Mouse (Mus musculus): Measurements from ENCODE around the gene Epm2aip1. TPM values are rescaled to one million over a fixed set of nuclear protein-coding genes. Genes with fewer than 3 reads are reported as not detected.

The Epm2aip1 gene
- polyA plus RNA-seq, 1 experiment from 2014 or later: 31.4 TPM

- Histone ChIP-seq H3K9me3 (ENCODE audit: control insufficient read depth, low read length) (no peaks in the 10 kb centered on the region), H3K27ac (replicated peaks in 1 of 2; ENCODE audit: control insufficient read depth in 1 of 2, insufficient read depth in 1 of 2, low read depth in 2 of 2, low read length in 2 of 2) (peak overlapping the region; percentile 93 to 96), H3K9ac (ENCODE audit: low read length) (peak overlapping the region; percentile 76), H3K4me2 (ENCODE audit: low read length) (peak overlapping the region; percentile 70), H3K4me3 (ENCODE audit: control insufficient read depth in 1 of 2, insufficient read depth in 1 of 2, low read depth in 1 of 2, low read length in 2 of 2) (peak overlapping the region; percentile 87 to 99), H3K36me3 (ENCODE audit: control insufficient read depth, insufficient read depth, low read length) (peaks cover 39% of the 10 kb centered on the region), H3K4me1 (ENCODE audit: control insufficient read depth in 2 of 2, insufficient read depth in 2 of 2, low read length in 2 of 2) (peaks cover 5 to 44% of the 10 kb centered on the region in 2 experiments), H3K27me3 (ENCODE audit: control insufficient read depth, insufficient read depth, low read length) (no peaks in the 10 kb centered on the region)
- ATAC-seq (ENCODE audit: insufficient number of reproducible peaks, insufficient read depth, low FRiP score, low read depth): peak; percentile 54
- under 1% methylated on average over 32 of the region's 32 CpGs for WGBS
Measured at GRCm38 (mm10) chr9:111271056-111271433, 684 bp upstream of the Epm2aip1 start.

- Histone ChIP-seq H3K4me3 (ENCODE audit: control insufficient read depth in 1 of 2, insufficient read depth in 1 of 2, low read depth in 1 of 2, low read length in 2 of 2) (peak overlapping the region; percentile 87 to 95), H3K9ac (ENCODE audit: low read length) (peak overlapping the region; percentile 97), H3K36me3 (ENCODE audit: control insufficient read depth, insufficient read depth, low read length) (peaks cover 39% of the 10 kb centered on the region), H3K27me3 (ENCODE audit: control insufficient read depth, insufficient read depth, low read length) (no peaks in the 10 kb centered on the region), H3K4me2 (ENCODE audit: low read length) (peak overlapping the region; percentile 81), H3K4me1 (ENCODE audit: control insufficient read depth in 2 of 2, insufficient read depth in 2 of 2, low read length in 2 of 2) (peaks cover 5 to 48% of the 10 kb centered on the region in 2 experiments), H3K9me3 (ENCODE audit: control insufficient read depth, low read length) (no peaks in the 10 kb centered on the region), H3K27ac (replicated peaks in 1 of 2; ENCODE audit: control insufficient read depth in 1 of 2, insufficient read depth in 1 of 2, low read depth in 2 of 2, low read length in 2 of 2) (peak overlapping the region; percentile 98)
- no peak for ATAC-seq (ENCODE audit: insufficient number of reproducible peaks, insufficient read depth, low FRiP score, low read depth)
- WGBS: 6% methylated on average over 19 of the region's 19 CpGs
Measured at GRCm38 (mm10) chr9:111272356-111272755, 627 bp downstream of the Epm2aip1 start.

- ATAC-seq (ENCODE audit: insufficient number of reproducible peaks, insufficient read depth, low FRiP score, low read depth): no peak
- Histone ChIP-seq H3K4me1 (ENCODE audit: control insufficient read depth in 2 of 2, insufficient read depth in 2 of 2, low read length in 2 of 2) (peaks cover 5 to 46% of the 10 kb centered on the region in 2 experiments), H3K4me2 (ENCODE audit: low read length) (peak overlapping the region; percentile 81), H3K9ac (ENCODE audit: low read length) (peak overlapping the region; percentile 97), H3K27me3 (ENCODE audit: control insufficient read depth, insufficient read depth, low read length) (no peaks in the 10 kb centered on the region), H3K9me3 (ENCODE audit: control insufficient read depth, low read length) (no peaks in the 10 kb centered on the region), H3K27ac (replicated peaks in 1 of 2; ENCODE audit: control insufficient read depth in 1 of 2, insufficient read depth in 1 of 2, low read depth in 2 of 2, low read length in 2 of 2) (peak overlapping the region in 1 of 2 experiments; percentile 98; a peak in 2 of 4 replicates), H3K36me3 (ENCODE audit: control insufficient read depth, insufficient read depth, low read length) (peaks cover 39% of the 10 kb centered on the region), H3K4me3 (ENCODE audit: control insufficient read depth in 1 of 2, insufficient read depth in 1 of 2, low read depth in 1 of 2, low read length in 2 of 2) (peak overlapping the region; percentile 87 to 95)
- WGBS: 59% methylated on average over 15 of the region's 15 CpGs
Measured at GRCm38 (mm10) chr9:111272996-111273785, 1.5 kb downstream of the Epm2aip1 start.

- Histone ChIP-seq H3K9me3 (ENCODE audit: control insufficient read depth, low read length) (no peaks in the 10 kb centered on the region), H3K4me3 (ENCODE audit: control insufficient read depth in 1 of 2, insufficient read depth in 1 of 2, low read depth in 1 of 2, low read length in 2 of 2) (peak overlapping the region in 1 of 2 experiments; percentile 87; a peak in 2 of 4 replicates), H3K4me1 (ENCODE audit: control insufficient read depth in 2 of 2, insufficient read depth in 2 of 2, low read length in 2 of 2) (peaks cover 5 to 46% of the 10 kb centered on the region in 2 experiments), H3K9ac (ENCODE audit: low read length) (no peak overlapping the region), H3K27ac (replicated peaks in 1 of 2; ENCODE audit: control insufficient read depth in 1 of 2, insufficient read depth in 1 of 2, low read depth in 2 of 2, low read length in 2 of 2) (no peak overlapping the region), H3K27me3 (ENCODE audit: control insufficient read depth, insufficient read depth, low read length) (no peaks in the 10 kb centered on the region), H3K36me3 (ENCODE audit: control insufficient read depth, insufficient read depth, low read length) (peaks cover 46% of the 10 kb centered on the region), H3K4me2 (ENCODE audit: low read length) (peak overlapping the region; percentile 81)
- ATAC-seq (ENCODE audit: insufficient number of reproducible peaks, insufficient read depth, low FRiP score, low read depth): no peak
- 76% methylated on average over 1 of the region's 1 CpGs for WGBS
Measured at GRCm38 (mm10) chr9:111273958-111274357, 2.2 kb downstream of the Epm2aip1 start.

DNA sequence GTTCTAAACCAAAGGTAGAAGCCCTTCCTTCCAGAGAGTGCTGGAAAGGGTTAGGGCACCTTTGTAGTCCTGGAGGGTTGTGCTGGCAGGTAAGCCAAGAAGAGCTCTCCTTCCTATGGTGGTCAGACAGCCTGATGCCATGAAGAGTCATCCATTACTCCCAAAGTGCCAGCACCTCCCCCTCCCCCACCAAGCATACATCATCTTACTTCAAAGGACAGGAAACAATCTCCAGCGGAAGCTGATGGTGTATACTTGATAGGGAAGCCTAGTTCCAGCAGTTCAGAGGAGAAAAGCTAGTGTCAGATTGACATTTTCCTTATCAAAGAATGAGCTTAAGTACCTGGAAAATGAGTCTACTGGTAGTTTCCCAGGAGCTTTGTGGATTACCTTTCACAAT is 3.4 kb downstream of the Epm2aip1 start:
- H3K4me3 ChIP-seq (ENCODE audit: control insufficient read depth in 1 of 2, insufficient read depth in 1 of 2, low read depth in 1 of 2, low read length in 2 of 2): peak overlapping the region; percentile 4 to 87; a peak in 3 of 4 replicates
- H3K4me2 ChIP-seq (ENCODE audit: low read length): peak overlapping the region; percentile 81
- H3K9me3 ChIP-seq (ENCODE audit: control insufficient read depth, low read length): no peaks in the 10 kb centered on the region
- ATAC-seq (ENCODE audit: insufficient number of reproducible peaks, insufficient read depth, low FRiP score, low read depth): no peak
- 12% methylated on average over 1 of the region's 1 CpGs for WGBS
- H3K27ac ChIP-seq (replicated peaks in 1 of 2; ENCODE audit: control insufficient read depth in 1 of 2, insufficient read depth in 1 of 2, low read depth in 2 of 2, low read length in 2 of 2): no peak overlapping the region
- peaks cover 55% of the 10 kb centered on the region for H3K36me3 ChIP-seq (ENCODE audit: control insufficient read depth, insufficient read depth, low read length)
- H3K4me1 ChIP-seq (ENCODE audit: control insufficient read depth in 2 of 2, insufficient read depth in 2 of 2, low read length in 2 of 2): peaks cover 5 to 44% of the 10 kb centered on the region in 2 experiments
- no peaks in the 10 kb centered on the region for H3K27me3 ChIP-seq (ENCODE audit: control insufficient read depth, insufficient read depth, low read length)
- H3K9ac ChIP-seq (ENCODE audit: low read length): peak overlapping the region; percentile 47; the same call in 1 of the 2 replicates

- Histone ChIP-seq H3K9me3 (ENCODE audit: control insufficient read depth, low read length) (no peaks in the 10 kb centered on the region; the same call in 1 of the 2 replicates), H3K4me1 (ENCODE audit: control insufficient read depth in 2 of 2, insufficient read depth in 2 of 2, low read length in 2 of 2) (peaks cover 3 to 11% of the 10 kb centered on the region in 2 experiments; a peak in 3 of 4 replicates), H3K27me3 (ENCODE audit: control insufficient read depth, insufficient read depth, low read length) (no peaks in the 10 kb centered on the region), H3K27ac (replicated peaks in 1 of 2; ENCODE audit: control insufficient read depth in 1 of 2, insufficient read depth in 1 of 2, low read depth in 2 of 2, low read length in 2 of 2) (no peak overlapping the region), H3K36me3 (ENCODE audit: control insufficient read depth, insufficient read depth, low read length) (no peaks in the 10 kb centered on the region), H3K4me3 (ENCODE audit: control insufficient read depth in 1 of 2, insufficient read depth in 1 of 2, low read depth in 1 of 2, low read length in 2 of 2) (no peak overlapping the region), H3K9ac (ENCODE audit: low read length) (no peak overlapping the region), H3K4me2 (ENCODE audit: low read length) (no peak overlapping the region)
- 61% methylated on average over 3 of the region's 3 CpGs for WGBS
- ATAC-seq (ENCODE audit: insufficient number of reproducible peaks, insufficient read depth, low FRiP score, low read depth): no peak
Measured at GRCm38 (mm10) chr9:111285061-111285460, 13.3 kb downstream of the Epm2aip1 start.

DNA sequence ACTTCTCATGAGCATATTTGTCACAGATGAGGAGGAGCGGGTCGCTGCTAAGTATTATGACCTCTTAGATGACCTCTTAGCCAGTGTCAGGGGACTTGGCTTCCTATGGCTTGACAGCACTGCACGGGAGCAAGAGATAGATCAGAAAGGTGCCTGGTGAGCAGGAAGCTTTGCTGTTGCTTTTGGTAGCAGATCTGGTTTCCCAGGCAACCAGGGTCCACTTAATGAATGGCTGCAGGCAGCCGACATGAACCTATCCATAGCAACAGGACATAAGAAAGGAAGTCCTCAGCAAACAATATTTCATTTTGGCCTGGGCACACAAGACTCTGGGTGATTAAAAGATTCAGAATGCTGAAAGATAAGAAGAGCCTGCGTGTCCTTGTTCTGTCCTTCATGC is 13.9 kb downstream of the Epm2aip1 start:
- H3K27ac ChIP-seq (replicated peaks in 1 of 2; ENCODE audit: control insufficient read depth in 1 of 2, insufficient read depth in 1 of 2, low read depth in 2 of 2, low read length in 2 of 2): no peak overlapping the region
- H3K27me3 ChIP-seq (ENCODE audit: control insufficient read depth, insufficient read depth, low read length): no peaks in the 10 kb centered on the region
- H3K4me3 ChIP-seq (ENCODE audit: control insufficient read depth in 1 of 2, insufficient read depth in 1 of 2, low read depth in 1 of 2, low read length in 2 of 2): no peak overlapping the region
- ATAC-seq (ENCODE audit: insufficient number of reproducible peaks, insufficient read depth, low FRiP score, low read depth): no peak
- no peak overlapping the region for H3K9ac ChIP-seq (ENCODE audit: low read length)
- 13% methylated on average over 5 of the region's 5 CpGs for WGBS
- H3K36me3 ChIP-seq (ENCODE audit: control insufficient read depth, insufficient read depth, low read length): no peaks in the 10 kb centered on the region
- H3K9me3 ChIP-seq (ENCODE audit: control insufficient read depth, low read length): no peaks in the 10 kb centered on the region; the same call in 1 of the 2 replicates
- H3K4me1 ChIP-seq (ENCODE audit: control insufficient read depth in 2 of 2, insufficient read depth in 2 of 2, low read length in 2 of 2): peaks cover 3 to 11% of the 10 kb centered on the region in 2 experiments; a peak in 3 of 4 replicates
- H3K4me2 ChIP-seq (ENCODE audit: low read length): no peak overlapping the region

Data from heart, embryonic 14.5 days (tissue).